Mouse (Mus musculus) ovary, postnatal 36 days (tissue): Measurements from ENCODE around the gene Atf7ip.

Experiments
- DNase-seq: peaks from one replicate; pipeline ENCODE4 v3.0.0; 2022; ENCODE audit warnings: low spot score, mixed read lengths

Atf7ip gene

GRCm38 (mm10) chr6:136554774-136555522, 49.0 kb downstream of the Atf7ip start:
- no peak for DNase-seq

GRCm38 (mm10) chr6:136555523-136555915, 49.6 kb downstream of the Atf7ip start:
- peak; percentile 51 for DNase-seq

- DNase-seq = no peak
These were observed 52.5 kb downstream of the Atf7ip start for GRCm38 (mm10) chr6:136558288-136559005.

- DNase-seq = no peak
These were observed 60.0 kb downstream of the Atf7ip start for GRCm38 (mm10) chr6:136566002-136566401.

GRCm38 (mm10) chr6:136590739-136591138, 84.8 kb downstream of the Atf7ip start:
- DNase-seq = no peak

- DNase-seq = no peak
These were observed 88.6 kb downstream of the Atf7ip start for GRCm38 (mm10) chr6:136594541-136594940.

- no peak for DNase-seq
These were observed 96.6 kb downstream of the Atf7ip start for GRCm38 (mm10) chr6:136602601-136603000.

GRCm38 (mm10) chr6:136611351-136612215, 105.6 kb downstream of the Atf7ip start:
- no peak for DNase-seq

- DNase-seq = no peak
These were observed 106.3 kb downstream of the Atf7ip start for GRCm38 (mm10) chr6:136612312-136612711.

GRCm38 (mm10) chr6:136614156-136614555, 108.2 kb downstream of the Atf7ip start:
- no peak for DNase-seq

- peak; percentile 67 for DNase-seq
These were observed 114.6 kb downstream of the Atf7ip start for GRCm38 (mm10) chr6:136620361-136621139.

- DNase-seq = no peak
These were observed 119.5 kb downstream of the Atf7ip start for GRCm38 (mm10) chr6:136625421-136625820.

GRCm38 (mm10) chr6:136629639-136630038, 123.7 kb downstream of the Atf7ip start:
- DNase-seq = no peak

- no peak for DNase-seq
These were observed 125.6 kb downstream of the Atf7ip start for GRCm38 (mm10) chr6:136631519-136631918.

- DNase-seq = no peak
These were observed 126.1 kb downstream of the Atf7ip start for GRCm38 (mm10) chr6:136631945-136632534.

- no peak for DNase-seq
These were observed 127.2 kb downstream of the Atf7ip start for GRCm38 (mm10) chr6:136633154-136633553.

GRCm38 (mm10) chr6:136633719-136634118, 127.8 kb downstream of the Atf7ip start:
- no peak for DNase-seq

GRCm38 (mm10) chr6:136634982-136635381, 129.0 kb downstream of the Atf7ip start:
- DNase-seq = no peak

- DNase-seq = no peak
These were observed 138.2 kb downstream of the Atf7ip start for GRCm38 (mm10) chr6:136644171-136644570.

GRCm38 (mm10) chr6:136645754-136646153, 139.8 kb downstream of the Atf7ip start:
- no peak for DNase-seq

GRCm38 (mm10) chr6:136646207-136646606, 140.2 kb downstream of the Atf7ip start:
- DNase-seq = no peak
